Mouse (Mus musculus): ENCODE results near the gene Slc13a3.
"Not testable (repeated sequence)": the region's sequence is repeated elsewhere in the genome, so short reads cannot be mapped to it uniquely, and the experiment has no call there.

Slc13a3 gene

GRCm38 (mm10) chr2:165473003-165473402, at the start of gene Slc13a3:
Gene Slc13a3 (minus strand): TSS chr2:165473230.
- DNase-seq (ENCODE audit: low spot score) = no peak

- DNase-seq (ENCODE audit: low spot score) = no peak
Measured at GRCm38 (mm10) chr2:165515178-165515728, 42.2 kb upstream of the Slc13a3 start.

GRCm38 (mm10) chr2:165512870-165513600, 40.0 kb upstream of the Slc13a3 start:
- peak; percentile 89 for DNase-seq (ENCODE audit: low spot score)

- DNase-seq (ENCODE audit: low spot score) = no peak
Measured at GRCm38 (mm10) chr2:165512426-165512825, 39.4 kb upstream of the Slc13a3 start.

DNA sequence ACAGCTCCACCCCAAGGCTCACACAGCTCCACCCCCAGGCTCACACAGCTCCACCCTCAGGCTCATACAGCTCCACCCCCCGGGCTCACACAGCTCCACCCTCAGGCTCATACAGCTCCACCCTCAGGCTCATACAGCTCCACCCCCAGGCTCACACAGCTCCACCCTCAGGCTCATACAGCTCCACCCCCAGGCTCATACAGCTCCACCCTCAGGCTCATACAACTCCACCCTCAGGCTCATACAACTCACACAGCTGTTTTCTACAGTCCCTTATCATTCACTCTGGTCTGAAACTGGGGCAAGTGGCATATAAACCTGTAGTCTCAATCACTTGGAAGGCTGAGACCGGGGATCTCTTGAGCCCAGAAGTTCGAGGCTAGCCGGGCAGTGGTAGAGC, 38.5 kb upstream of the Slc13a3 start:
- DNase-seq (ENCODE audit: low spot score) = not testable (repeated sequence)

GRCm38 (mm10) chr2:165510914-165511458, 38.0 kb upstream of the Slc13a3 start:
- not testable (repeated sequence) for DNase-seq (ENCODE audit: low spot score)

DNA sequence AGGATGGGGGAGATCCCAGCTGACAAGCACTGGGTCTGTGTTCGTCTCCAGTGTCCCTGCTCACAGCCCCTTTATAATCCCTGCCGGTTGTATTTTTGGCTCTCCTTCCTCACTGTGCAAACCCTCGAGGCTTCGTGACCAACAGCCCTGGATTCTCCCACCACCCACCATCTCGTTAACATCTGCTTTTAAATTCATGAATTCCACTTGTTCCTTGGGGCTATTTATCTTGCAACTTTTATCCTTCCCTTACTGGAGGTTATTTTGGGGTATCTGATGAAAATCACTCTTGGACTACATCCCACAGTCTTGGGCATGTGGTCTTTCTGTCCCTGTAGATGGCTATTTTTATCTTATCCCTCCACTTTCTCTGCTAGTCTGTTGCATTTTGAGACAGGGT, 37.4 kb upstream of the Slc13a3 start:
- DNase-seq (ENCODE audit: low spot score) = no peak

DNA sequence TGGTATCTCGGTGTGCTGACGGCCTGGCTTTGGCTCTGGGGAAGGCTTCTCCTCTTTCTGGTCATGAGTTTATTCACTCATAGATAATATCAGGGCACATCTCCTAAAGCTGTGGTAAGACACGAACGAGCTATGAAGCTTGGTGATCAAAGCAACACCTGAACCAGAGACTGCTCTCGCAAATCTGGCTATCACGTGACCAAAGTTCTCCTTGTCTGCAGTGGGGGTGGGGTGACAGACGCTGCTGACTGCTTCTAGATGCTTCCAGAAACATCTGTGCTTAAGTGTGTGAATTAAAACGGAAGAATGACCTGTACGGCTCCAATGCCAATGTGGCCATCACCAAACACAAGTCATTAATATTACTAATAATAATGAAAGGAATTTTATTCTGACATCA, 36.7 kb upstream of the Slc13a3 start:
- DNase-seq (ENCODE audit: low spot score) = no peak

GRCm38 (mm10) chr2:165503259-165504203, 30.5 kb upstream of the Slc13a3 start, which contains the start of gene Slc2a10:
Gene Slc2a10 (plus strand): TSS chr2:165503787.
- peak; percentile 56 for DNase-seq (ENCODE audit: low spot score)

GRCm38 (mm10) chr2:165498816-165499215, 25.8 kb upstream of the Slc13a3 start:
- no peak for DNase-seq (ENCODE audit: low spot score)

DNA sequence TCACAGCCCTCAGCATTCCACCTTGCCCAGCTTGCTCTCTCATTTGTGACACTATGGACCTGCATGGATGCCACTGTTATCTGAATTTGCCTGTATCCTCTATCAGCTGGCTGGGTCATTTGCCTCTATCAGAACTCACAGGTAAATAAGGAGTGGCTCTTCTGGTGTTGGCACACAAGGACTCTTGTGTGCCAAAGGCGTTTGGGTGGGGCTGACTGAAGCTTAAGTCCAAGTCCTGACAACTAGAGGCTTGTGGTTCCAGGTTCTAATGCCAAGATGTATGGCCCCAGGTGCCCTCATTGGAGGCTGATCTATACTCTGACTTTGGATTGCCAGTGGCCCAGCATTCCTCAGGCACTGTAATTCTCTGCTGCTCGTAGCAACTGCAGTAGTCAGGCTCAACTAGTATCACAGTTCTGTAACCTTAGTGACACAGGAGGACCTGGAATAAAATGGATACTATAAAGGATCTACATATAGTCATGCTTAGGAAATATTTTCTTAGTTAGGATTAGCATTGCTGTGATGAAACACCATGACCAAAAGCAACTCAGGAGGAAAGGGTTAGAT, 24.8 kb upstream of the Slc13a3 start:
- DNase-seq (ENCODE audit: low spot score) = no peak

DNA sequence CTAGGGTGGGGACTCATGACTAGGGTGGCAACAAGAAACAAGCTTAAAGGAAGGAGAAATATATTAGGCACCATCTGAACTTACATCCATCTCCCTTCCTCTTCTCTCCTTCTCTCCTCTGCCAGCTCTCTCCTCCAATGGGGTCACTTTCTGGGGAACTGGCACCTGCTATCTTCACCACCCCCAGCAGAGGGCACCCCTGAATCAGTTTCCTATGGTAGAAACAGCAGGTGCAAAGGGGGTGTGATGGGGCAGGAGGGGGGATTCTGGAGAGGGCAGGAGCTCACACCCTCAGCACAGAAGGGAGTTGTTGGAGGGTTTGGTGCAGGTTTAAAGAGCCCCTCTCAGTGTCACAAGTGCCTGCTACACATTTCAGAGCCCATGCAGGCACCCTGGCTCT, 23.2 kb upstream of the Slc13a3 start:
- peak; percentile 52 for DNase-seq (ENCODE audit: low spot score)

DNA sequence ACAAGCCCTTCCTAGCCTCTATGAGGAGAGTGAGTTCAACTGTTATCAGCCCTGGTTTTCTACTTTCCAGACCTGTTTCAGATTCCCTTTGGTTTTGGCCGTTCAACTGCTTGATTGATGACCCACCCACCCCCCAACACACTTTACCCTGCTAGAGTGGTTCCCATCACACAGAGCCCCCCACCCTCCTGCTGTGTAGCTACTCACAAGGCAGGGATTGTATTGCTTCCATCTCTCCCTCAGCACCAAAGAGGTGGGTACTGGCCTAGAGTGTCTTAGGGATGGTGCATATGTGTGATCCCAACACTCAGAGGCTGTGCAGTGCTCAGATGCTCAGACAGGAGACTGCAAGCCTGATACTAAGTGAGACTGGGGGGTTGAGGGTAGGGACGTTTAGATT, 21.5 kb upstream of the Slc13a3 start:
- DNase-seq (ENCODE audit: low spot score) = no peak

GRCm38 (mm10) chr2:165493587-165494210, 20.7 kb upstream of the Slc13a3 start:
- no peak for DNase-seq (ENCODE audit: low spot score)

- peak; percentile 88 for DNase-seq (ENCODE audit: low spot score)
Measured at GRCm38 (mm10) chr2:165492648-165493553, 19.9 kb upstream of the Slc13a3 start, which contains the start of gene Trp53rka. Gene Trp53rka (minus strand): TSS chr2:165493324.

DNA sequence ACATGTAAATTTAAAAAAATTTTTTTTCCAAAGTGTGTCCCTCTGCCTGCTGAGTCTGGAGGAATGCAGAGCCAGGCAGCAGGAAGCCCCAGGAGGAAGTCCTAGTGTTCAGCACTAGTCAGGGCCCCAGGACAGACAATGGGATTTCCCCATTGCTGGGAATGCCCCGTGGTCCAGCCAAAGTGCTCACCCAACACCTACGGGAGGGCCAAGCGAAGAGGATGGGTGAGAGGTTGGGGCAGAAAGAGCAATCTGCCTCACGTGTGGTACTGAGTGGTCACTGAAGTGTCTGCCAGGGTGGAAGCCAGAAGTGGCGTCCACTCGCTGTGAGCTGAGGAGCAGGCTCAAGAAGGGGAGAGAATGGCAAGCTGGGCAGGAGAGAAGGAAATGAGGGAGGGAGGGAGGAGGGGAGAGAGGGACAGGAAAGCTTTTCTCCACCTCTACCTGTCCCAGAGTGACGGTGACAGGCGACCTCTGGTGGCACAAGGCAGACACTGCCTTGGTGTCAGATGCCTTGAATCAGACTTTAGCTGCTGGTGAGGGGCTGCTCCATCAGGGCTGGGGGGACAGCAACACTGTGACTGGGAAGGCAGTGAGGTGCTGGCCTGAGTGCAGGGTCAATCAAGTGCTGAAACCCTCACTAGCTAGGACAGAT, 14.0 kb upstream of the Slc13a3 start:
- DNase-seq (ENCODE audit: low spot score) = peak; percentile 61

DNA sequence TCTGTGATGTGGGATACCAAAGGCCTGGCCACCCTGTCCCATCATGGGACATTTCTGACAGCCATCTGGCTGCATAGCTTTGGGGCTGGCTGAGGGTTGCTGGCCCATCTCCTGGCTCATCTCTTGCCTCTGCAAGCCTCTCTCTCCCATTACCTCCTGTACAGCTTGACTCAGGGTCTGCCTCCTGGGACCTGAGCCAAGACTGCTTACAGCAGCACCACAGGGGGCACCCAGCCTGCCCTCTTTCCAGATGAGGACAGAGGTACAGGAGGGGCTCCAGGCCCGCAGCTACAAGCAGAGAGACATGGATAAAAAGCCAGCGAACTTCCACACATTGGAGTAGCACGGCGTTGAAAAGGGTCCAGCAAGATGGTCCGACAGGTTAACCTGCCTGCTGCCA, 13.4 kb upstream of the Slc13a3 start:
- DNase-seq (ENCODE audit: low spot score) = no peak

DNA sequence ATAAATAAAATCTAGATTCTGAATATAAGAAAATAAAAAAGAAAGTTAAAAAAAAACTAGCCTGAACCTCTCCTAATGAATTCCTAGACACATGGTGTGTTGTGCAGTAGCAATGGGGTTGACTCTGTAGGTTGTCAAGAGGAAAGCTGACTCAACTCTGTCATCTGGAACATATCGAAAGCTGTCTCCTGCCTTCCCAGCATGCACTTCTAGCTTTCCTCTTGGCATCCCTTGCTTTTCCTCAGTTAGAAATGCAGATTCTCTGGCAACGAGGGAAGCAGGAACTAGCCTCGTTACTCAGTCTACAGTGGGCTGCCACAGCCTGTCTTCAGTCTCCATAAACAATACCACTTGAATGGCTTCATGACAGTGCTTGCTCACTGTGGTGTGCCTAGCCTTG, 12.8 kb upstream of the Slc13a3 start:
- no peak for DNase-seq (ENCODE audit: low spot score)

DNA sequence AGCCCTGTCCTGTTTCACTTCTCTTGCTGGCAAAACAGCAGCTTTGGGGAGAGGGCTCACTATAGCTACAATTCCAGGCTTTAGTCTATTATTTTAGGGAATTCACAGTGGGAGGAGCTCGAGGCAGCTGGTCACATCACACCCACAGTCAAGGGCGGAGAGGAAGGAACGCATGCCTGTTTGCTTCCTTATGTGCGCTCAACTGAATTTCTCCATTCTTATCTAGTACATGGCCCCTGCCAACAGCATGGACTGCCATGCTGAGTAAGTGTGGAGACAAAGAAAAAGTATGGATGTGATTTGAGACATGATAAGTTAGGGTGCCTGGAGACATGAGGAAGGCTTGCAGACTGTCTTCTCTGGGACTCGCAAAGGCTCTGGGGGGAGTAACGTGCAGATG, 11.1 kb upstream of the Slc13a3 start:
- no peak for DNase-seq (ENCODE audit: low spot score)

DNA sequence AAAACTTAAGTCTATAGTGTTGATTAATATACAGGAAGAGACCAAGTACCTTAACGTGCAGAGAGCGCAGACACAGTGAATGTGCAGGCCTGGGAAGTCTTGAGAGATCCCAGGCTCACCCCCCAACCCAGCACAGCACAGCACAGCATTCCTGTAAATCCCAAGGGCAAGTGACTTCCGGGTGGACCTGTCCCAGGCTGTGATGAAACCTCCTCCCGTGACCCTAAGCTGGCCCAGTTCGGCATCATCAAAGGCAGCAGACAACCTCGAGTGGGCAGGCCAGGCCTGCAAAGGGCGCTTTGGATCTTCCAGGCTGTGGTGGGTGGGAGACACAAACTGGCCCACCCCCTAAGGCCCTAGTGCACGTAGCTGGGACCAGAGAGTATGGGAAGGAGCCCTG, 9.0 kb upstream of the Slc13a3 start:
- no peak for DNase-seq (ENCODE audit: low spot score)
